In genomic region chr7:133775179-133775578, GRCm38 (mm10) we compare ENCODE assay signal across 11 mouse cellular contexts. TPM values are rescaled to one million over a fixed set of nuclear protein-coding genes. Genes with fewer than 3 reads are reported as not detected.
DNase-seq lines count a peak whose midpoint lies in the region; ATAC-seq lines count a peak whose summit lies in the region.
"Had no signal": no experiment of that assay in that cellular context is flagged by ENCODE, and none has a peak within 500 bp of the region (broad histone marks: within the 10 kb centered on the region; RNA-seq: fewer than 3 reads in every experiment).

No protein-coding gene starts in this region.

- H3K9ac ChIP-seq in heart, embryonic 11.5 days (ENCODE audit: low read depth, low read length) = no peak overlapping the region
- H3K9ac ChIP-seq in intestine, embryonic 14.5 days (ENCODE audit: low read length) = no peak overlapping the region

- no peak overlapping the region for H3K27ac ChIP-seq in heart, embryonic 11.5 days (ENCODE audit: low read depth, low read length)
- no peak overlapping the region for H3K27ac ChIP-seq in brown adipose tissue, adult 24 weeks (replicated peaks; ENCODE audit: low read depth, low read length)
- H3K27ac ChIP-seq in intestine, embryonic 14.5 days (ENCODE audit: low read depth) = no peak overlapping the region

- WGBS in heart, embryonic 11.5 days (ENCODE audit: insufficient replicate concordance) = 62% methylated on average over 5 of the region's 5 CpGs
- WGBS in intestine, embryonic 14.5 days = 52% methylated on average over 5 of the region's 5 CpGs

- H3K27me3 ChIP-seq in heart, embryonic 11.5 days (ENCODE audit: control insufficient read depth, insufficient read depth, low read length) = no peaks in the 10 kb centered on the region
- no peaks in the 10 kb centered on the region for H3K27me3 ChIP-seq in intestine, embryonic 14.5 days (replicated peaks; ENCODE audit: control insufficient read depth, insufficient read depth, low read length)

- H3K4me3 ChIP-seq in heart, embryonic 11.5 days (ENCODE audit: low read depth, low read length) = no peak overlapping the region
- peak overlapping the region; percentile 94 for H3K4me3 ChIP-seq in brown adipose tissue, adult 24 weeks (ENCODE audit: insufficient read depth, low read depth, low read length)
- H3K4me3 ChIP-seq in intestine, embryonic 14.5 days (ENCODE audit: low read depth, low read length) = peak overlapping the region; percentile 71; the same call in 1 of the 2 replicates

- ATAC-seq in heart, embryonic 11.5 days (replicated peaks; ENCODE audit: insufficient number of reproducible peaks, low FRiP score, low TSS enrichment) = no peak
- ATAC-seq in intestine, embryonic 14.5 days (replicated peaks; ENCODE audit: low FRiP score, low TSS enrichment, low read depth) = no peak

- no peaks in the 10 kb centered on the region for H3K9me3 ChIP-seq in heart, embryonic 11.5 days (replicated peaks; ENCODE audit: control insufficient read depth, low read length)
- H3K9me3 ChIP-seq in intestine, embryonic 14.5 days (ENCODE audit: control insufficient read depth, low read length) = no peaks in the 10 kb centered on the region

- H3K36me3 ChIP-seq in heart, embryonic 11.5 days (ENCODE audit: control insufficient read depth, insufficient read depth, low read length) = no peaks in the 10 kb centered on the region
- no peaks in the 10 kb centered on the region for H3K36me3 ChIP-seq in intestine, embryonic 14.5 days (ENCODE audit: control insufficient read depth, insufficient read depth, low read length)

- peak overlapping the region; percentile 94; the same call in 1 of the 2 replicates for H3K4me2 ChIP-seq in heart, embryonic 11.5 days
- H3K4me2 ChIP-seq in intestine, embryonic 14.5 days (ENCODE audit: low read length) = peak overlapping the region; percentile 70

- DNase-seq in heart, adult 8-10 months (ENCODE audit: low spot score) = no peak
- peak; percentile 53 for DNase-seq in 3T3-L1 (ENCODE audit: low read depth, low spot score)
- no peak for DNase-seq in intestine, embryonic 14.5 days (ENCODE audit: low spot score)
- no peak for DNase-seq in spleen, postnatal 36 days (ENCODE audit: low spot score in 2 of 2)
- no peak for DNase-seq in ovary, postnatal 10 days (ENCODE audit: low spot score)
- no peak for DNase-seq in right cerebral cortex, postnatal 36 days (ENCODE audit: low spot score in 2 of 2)
- DNase-seq: lung, postnatal 36 days; right cerebral cortex, postnatal 14 days had no signal

- peaks cover 5% of the 10 kb centered on the region; the same call in 1 of the 2 replicates for H3K4me1 ChIP-seq in heart, embryonic 11.5 days (ENCODE audit: control insufficient read depth, insufficient read depth, low read length)
- peaks cover 14% of the 10 kb centered on the region for H3K4me1 ChIP-seq in brown adipose tissue, adult 24 weeks (ENCODE audit: control insufficient read depth, insufficient read depth, insufficient read length, low read length)
- H3K4me1 ChIP-seq in intestine, embryonic 14.5 days (replicated peaks; ENCODE audit: control insufficient read depth, insufficient read depth, low read length) = no peaks in the 10 kb centered on the region; the same call in 1 of the 2 replicates

RNA-seq across cellular contexts. Expression of gene Fank1, which starts 1.5 kb away (rescaled TPM):
- polyA plus RNA-seq in heart, embryonic 11.5 days (2014; fragmentation: Nextera tagmentation; extraction: Ambion mirVana) = 0.10 TPM in 1 of 2 replicates, not detected in the other
- total RNA-seq in heart, adult 8-10 months (2022) = not detected
- polyA plus RNA-seq in brown adipose tissue, adult 24 weeks (2012; ENCODE audit: insufficient read depth, insufficient read length, missing spikeins) = not detected in 2 replicates
- polyA plus RNA-seq in intestine, embryonic 14.5 days (2014; fragmentation: Nextera tagmentation; extraction: Ambion mirVana) = 0.54 and 0.64 TPM in 2 replicates
- total RNA-seq: gastrocnemius, adult 8-10 months had no signal

RNA-seq across cellular contexts. Expression of gene Dhx32, which starts 7.3 kb away (rescaled TPM):
- 24.7 and 30.8 TPM in 2 replicates for polyA plus RNA-seq in heart, embryonic 11.5 days (2014; fragmentation: Nextera tagmentation; extraction: Ambion mirVana)
- total RNA-seq in heart, adult 8-10 months (2022) = 10 to 100 TPM; 42.9 to 61.1 (median 50.7) TPM
- 42.2 and 47.2 TPM in 2 replicates for polyA plus RNA-seq in brown adipose tissue, adult 24 weeks (2012; ENCODE audit: insufficient read depth, insufficient read length, missing spikeins)
- polyA plus RNA-seq in intestine, embryonic 14.5 days (2014; fragmentation: Nextera tagmentation; extraction: Ambion mirVana) = 72.3 and 75.3 TPM in 2 replicates
